Mouse (Mus musculus) megakaryocyte, embryonic 14.5 days (primary cell): ENCODE results near the gene Fam129c. TPM values are rescaled to one million over a fixed set of nuclear protein-coding genes. Genes with fewer than 3 reads are reported as not detected.
A peak's percentile ranks its signal among the peaks of the same experiment; 100 is the strongest.

Experiments
- H3K27me3 ChIP-seq: replicated peaks from 2 replicates; pipeline ENCODE3; 2012; ENCODE audit warnings: inconsistent platforms
- H3K36me3 ChIP-seq: replicated peaks from 2 replicates; pipeline ENCODE3; 2012; ENCODE audit warnings: low read length, inconsistent platforms, mixed read lengths
- H3K4me1 ChIP-seq: 2 replicates; pipeline ENCODE4 v1.6.1; 2012; ENCODE audit warnings: inconsistent platforms
- H3K4me3 ChIP-seq: replicated peaks from 2 replicates; pipeline ENCODE3; 2012; ENCODE audit warnings: moderate library complexity, mild to moderate bottlenecking, inconsistent platforms
- H3K9me3 ChIP-seq: 2 replicates; pipeline ENCODE4 v1.6.1; 2012; ENCODE audit warnings: inconsistent platforms
- FLI1 ChIP-seq: IDR thresholded peaks from 2 replicates; pipeline ENCODE4 v1.6.1; 2012; ENCODE audit warnings: low read length, inconsistent platforms, mixed read lengths
- GATA1 ChIP-seq: IDR thresholded peaks from 3 replicates; pipeline ENCODE4 v1.6.1; 2012; ENCODE audit warnings: mixed read lengths, low read length, inconsistent platforms, borderline replicate concordance
- polyA plus RNA-seq: library from polyadenylated mRNA; stranded (reverse); fragments of >175 nt; gene quantifications from 2 replicates; pipeline ENCODE4 v1.2.3, GENCODE M21; 2012; ENCODE audit warnings: low replicate concordance; ENCODE audit not compliant: insufficient read depth

The Fam129c gene
- 2.5 and 27.1 TPM in 2 replicates for polyA plus RNA-seq

- H3K4me3 ChIP-seq, result no peak within 1 kb of the TSS
- no peaks in the 10 kb centered on the region for H3K9me3 ChIP-seq
- H3K4me1 ChIP-seq, result peaks cover 50% of the 10 kb centered on the region
- no peak for TF ChIP-seq GATA1
- no peak for TF ChIP-seq FLI1
- H3K36me3 ChIP-seq, result peaks cover 79% of the 10 kb centered on the region
- peaks cover 6% of the 10 kb centered on the region for H3K27me3 ChIP-seq
These were observed at the start of gene Fam129c for GRCm38 (mm10) chr8:71597451-71597850. Gene Fam129c (plus strand): TSS chr8:71597648.

GRCm38 (mm10) chr8:71550754-71551153 lies 46.7 kb upstream of the Fam129c start:
- TF ChIP-seq FLI1, result no peak
- no peak for TF ChIP-seq GATA1
- Histone ChIP-seq H3K4me1 (peaks cover 37% of the 10 kb centered on the region), H3K27me3 (no peaks in the 10 kb centered on the region), H3K9me3 (no peaks in the 10 kb centered on the region), H3K4me3 (no peak overlapping the region), H3K36me3 (peaks cover 33% of the 10 kb centered on the region)

- Histone ChIP-seq H3K27me3 (peaks cover 14% of the 10 kb centered on the region), H3K36me3 (peaks cover 14% of the 10 kb centered on the region), H3K9me3 (no peaks in the 10 kb centered on the region), H3K4me3 (no peak overlapping the region), H3K4me1 (peaks cover 52% of the 10 kb centered on the region)
- TF ChIP-seq GATA1, result no peak
- no peak for TF ChIP-seq FLI1
These were observed 44.7 kb upstream of the Fam129c start for GRCm38 (mm10) chr8:71552770-71553169.

- H3K9me3 ChIP-seq, result no peaks in the 10 kb centered on the region
- TF ChIP-seq FLI1, result no peak
- TF ChIP-seq GATA1, result no peak
- H3K4me3 ChIP-seq, result peak overlapping the region; percentile 43
- peaks cover 64% of the 10 kb centered on the region for H3K4me1 ChIP-seq
- H3K36me3 ChIP-seq, result peaks cover 4% of the 10 kb centered on the region
- peaks cover 24% of the 10 kb centered on the region for H3K27me3 ChIP-seq
These were observed 43.4 kb upstream of the Fam129c start for GRCm38 (mm10) chr8:71554001-71554400.

GRCm38 (mm10) chr8:71554644-71555043 lies 42.8 kb upstream of the Fam129c start:
- Histone ChIP-seq H3K27me3 (peaks cover 26% of the 10 kb centered on the region), H3K36me3 (no peaks in the 10 kb centered on the region), H3K4me1 (peaks cover 71% of the 10 kb centered on the region), H3K9me3 (no peaks in the 10 kb centered on the region), H3K4me3 (peak overlapping the region; percentile 43)
- no peak for TF ChIP-seq GATA1
- no peak for TF ChIP-seq FLI1

- no peaks in the 10 kb centered on the region for H3K36me3 ChIP-seq
- peak within 1 kb of the TSS; percentile 92 for H3K4me3 ChIP-seq
- H3K9me3 ChIP-seq, result no peaks in the 10 kb centered on the region
- peaks cover 31% of the 10 kb centered on the region for H3K27me3 ChIP-seq
- TF ChIP-seq GATA1 (no peak), FLI1 (no peak)
- H3K4me1 ChIP-seq, result peaks cover 91% of the 10 kb centered on the region
These were observed 39.1 kb upstream of the Fam129c start, which contains the start of gene Tmem221 for GRCm38 (mm10) chr8:71558071-71558957. Gene Tmem221 (minus strand): TSS chr8:71558871.

- Histone ChIP-seq H3K9me3 (peaks cover 3% of the 10 kb centered on the region), H3K4me3 (peak overlapping the region; percentile 92), H3K27me3 (peaks cover 34% of the 10 kb centered on the region), H3K4me1 (peaks cover 83% of the 10 kb centered on the region), H3K36me3 (no peaks in the 10 kb centered on the region)
- TF ChIP-seq GATA1 (no peak), FLI1 (no peak)
These were observed 38.3 kb upstream of the Fam129c start for GRCm38 (mm10) chr8:71558958-71559690.

- peaks cover 73% of the 10 kb centered on the region for H3K4me1 ChIP-seq
- TF ChIP-seq GATA1, result no peak
- TF ChIP-seq FLI1, result no peak
- peaks cover 10% of the 10 kb centered on the region for H3K9me3 ChIP-seq
- H3K27me3 ChIP-seq, result peaks cover 42% of the 10 kb centered on the region
- no peak overlapping the region for H3K4me3 ChIP-seq
- H3K36me3 ChIP-seq, result peaks cover 2% of the 10 kb centered on the region
These were observed 37.4 kb upstream of the Fam129c start for GRCm38 (mm10) chr8:71560071-71560470.

- TF ChIP-seq FLI1 (no peak), GATA1 (no peak)
- H3K4me1 ChIP-seq, result peaks cover 66% of the 10 kb centered on the region
- H3K9me3 ChIP-seq, result peaks cover 10% of the 10 kb centered on the region
- peaks cover 2% of the 10 kb centered on the region for H3K36me3 ChIP-seq
- H3K4me3 ChIP-seq, result no peak overlapping the region
- peaks cover 46% of the 10 kb centered on the region for H3K27me3 ChIP-seq
These were observed 36.7 kb upstream of the Fam129c start for GRCm38 (mm10) chr8:71560765-71561164.

- H3K36me3 ChIP-seq, result peaks cover 2% of the 10 kb centered on the region
- H3K27me3 ChIP-seq, result peaks cover 51% of the 10 kb centered on the region
- TF ChIP-seq GATA1 (no peak), FLI1 (no peak)
- H3K9me3 ChIP-seq, result peaks cover 10% of the 10 kb centered on the region
- H3K4me3 ChIP-seq, result no peak overlapping the region
- peaks cover 64% of the 10 kb centered on the region for H3K4me1 ChIP-seq
These were observed 36.0 kb upstream of the Fam129c start for GRCm38 (mm10) chr8:71561401-71561800.

- H3K4me3 ChIP-seq, result peak overlapping the region; percentile 90
- peaks cover 63% of the 10 kb centered on the region for H3K4me1 ChIP-seq
- peaks cover 2% of the 10 kb centered on the region for H3K36me3 ChIP-seq
- H3K27me3 ChIP-seq, result peaks cover 46% of the 10 kb centered on the region
- TF ChIP-seq GATA1 (no peak), FLI1 (no peak)
- H3K9me3 ChIP-seq, result peaks cover 10% of the 10 kb centered on the region
These were observed 34.7 kb upstream of the Fam129c start for GRCm38 (mm10) chr8:71562751-71563150.
